ENCODE assay signal across 23 mouse cellular contexts in genomic region chr7:134099010-134099409, GRCm38 (mm10).
A peak's percentile ranks its signal among the peaks of the same experiment; 100 is the strongest.
DNase-seq lines count a peak whose midpoint lies in the region; ATAC-seq and TF ChIP-seq lines count a peak whose summit lies in the region.
"Had no signal": no experiment of that assay in that cellular context is flagged by ENCODE, and none has a peak within 500 bp of the region (broad histone marks: within the 10 kb centered on the region; RNA-seq: fewer than 3 reads in every experiment).

No protein-coding gene starts in this region.

- 49% methylated on average over 4 of the region's 4 CpGs for whole genome bisulfite sequencing in kidney, embryonic 15.5 days
- 31% methylated on average over 4 of the region's 4 CpGs for WGBS in lung, embryonic 14.5 days
- 54% methylated on average over 4 of the region's 4 CpGs for WGBS in midbrain, postnatal 0 days
- WGBS in midbrain, embryonic 11.5 days = 68% methylated on average over 4 of the region's 4 CpGs

- TF ChIP-seq CTCF in lung, embryonic 14.5 days (IDR thresholded peaks at IDR 0.05; ENCODE audit: low read depth) = no peak
- TF ChIP-seq CTCF in midbrain, postnatal 0 days (IDR thresholded peaks at IDR 0.05) = no peak

- no peaks in the 10 kb centered on the region for H3K9me3 ChIP-seq in kidney, embryonic 15.5 days (replicated peaks)
- H3K9me3 ChIP-seq in lung, embryonic 14.5 days (ENCODE audit: low read depth, low read length) = no peaks in the 10 kb centered on the region
- H3K9me3 ChIP-seq in midbrain, postnatal 0 days (ENCODE audit: low read length) = no peaks in the 10 kb centered on the region
- H3K9me3 ChIP-seq in midbrain, embryonic 11.5 days (ENCODE audit: control insufficient read depth, low read length) = no peaks in the 10 kb centered on the region
- H3K9me3 ChIP-seq: embryonic facial prominence, embryonic 12.5 days; forebrain, embryonic 15.5 days; liver, embryonic 15.5 days; neural tube, embryonic 12.5 days had no signal

- H3K27me3 ChIP-seq in kidney, embryonic 15.5 days = no peaks in the 10 kb centered on the region
- H3K27me3 ChIP-seq in lung, embryonic 14.5 days (ENCODE audit: insufficient read depth, low read length) = no peaks in the 10 kb centered on the region
- H3K27me3 ChIP-seq in midbrain, postnatal 0 days (ENCODE audit: insufficient read depth, low read length) = no peaks in the 10 kb centered on the region
- no peaks in the 10 kb centered on the region for H3K27me3 ChIP-seq in midbrain, embryonic 11.5 days (ENCODE audit: control insufficient read depth, insufficient read depth, low read length)
- H3K27me3 ChIP-seq: embryonic facial prominence, embryonic 12.5 days; forebrain, embryonic 15.5 days; liver, embryonic 15.5 days; neural tube, embryonic 12.5 days had no signal

- H3K4me1 ChIP-seq in kidney, embryonic 15.5 days = peaks cover 4% of the 10 kb centered on the region
- H3K4me1 ChIP-seq in lung, embryonic 14.5 days (ENCODE audit: insufficient read depth) = peaks cover 3% of the 10 kb centered on the region; the same call in 1 of the 2 replicates
- peaks cover 5% of the 10 kb centered on the region; the same call in 1 of the 2 replicates for H3K4me1 ChIP-seq in midbrain, postnatal 0 days (ENCODE audit: insufficient read depth, low read length)
- no peaks in the 10 kb centered on the region for H3K4me1 ChIP-seq in midbrain, embryonic 11.5 days (ENCODE audit: control insufficient read depth, insufficient read depth, low read length)
- H3K4me1 ChIP-seq: forebrain, embryonic 15.5 days; liver, embryonic 15.5 days; neural tube, embryonic 12.5 days had no signal

- ATAC-seq in kidney, embryonic 15.5 days (replicated peaks; ENCODE audit: low FRiP score) = no peak
- ATAC-seq in lung, embryonic 14.5 days (ENCODE audit: insufficient read depth) = no peak
- no peak for ATAC-seq in midbrain, postnatal 0 days (ENCODE audit: low FRiP score)
- no peak for ATAC-seq in midbrain, embryonic 11.5 days (ENCODE audit: low FRiP score)
- no peak for ATAC-seq in erythroid progenitor cell, adult 5-6 weeks (replicated peaks; ENCODE audit: low FRiP score, poor library complexity, severe bottlenecking)
- ATAC-seq: activated CD4-positive, CD25-positive, alpha-beta regulatory T cell, adult 4 months; forebrain, embryonic 15.5 days; hindbrain, embryonic 16.5 days; intestine, embryonic 16.5 days had no signal

- no peak overlapping the region for H3K4me3 ChIP-seq in kidney, embryonic 15.5 days (replicated peaks)
- no peak overlapping the region for H3K4me3 ChIP-seq in lung, embryonic 14.5 days (ENCODE audit: low read depth, low read length)
- H3K4me3 ChIP-seq in midbrain, postnatal 0 days (ENCODE audit: low read depth, low read length) = no peak overlapping the region
- no peak overlapping the region for H3K4me3 ChIP-seq in midbrain, embryonic 11.5 days (ENCODE audit: low read depth, low read length)
- H3K4me3 ChIP-seq: embryonic facial prominence, embryonic 12.5 days; forebrain, embryonic 15.5 days; liver, embryonic 15.5 days; neural tube, embryonic 12.5 days had no signal

- DNase-seq in kidney, adult 8-10 months = no peak
- DNase-seq in lung, embryonic 14.5 days = peak; percentile 44
- DNase-seq in lung, adult 18-20 months = no peak
- DNase-seq in midbrain, postnatal 0 days (ENCODE audit: low spot score) = peak; percentile 17
- DNase-seq in midbrain, embryonic 11.5 days (ENCODE audit: low spot score, missing footprints) = no peak
- DNase-seq: adrenal gland, adult 8-10 months; cerebellum, adult 18-20 months; cerebellum, postnatal 14 days; gastrocnemius, postnatal 10 days; kidney, postnatal 36 days; liver; right cerebral cortex, postnatal 25 days had no signal

- no peak overlapping the region for H3K9ac ChIP-seq in kidney, embryonic 15.5 days
- no peak overlapping the region for H3K9ac ChIP-seq in lung, embryonic 14.5 days
- H3K9ac ChIP-seq in midbrain, postnatal 0 days (replicated peaks; ENCODE audit: low read length, poor library complexity, severe bottlenecking) = 0 out of 2 replicates have a peak overlapping the region, but pooled peaks have one; percentile 14
- H3K9ac ChIP-seq in midbrain, embryonic 11.5 days (ENCODE audit: low read length) = no peak overlapping the region
- H3K9ac ChIP-seq: embryonic facial prominence, embryonic 12.5 days; forebrain, embryonic 15.5 days; liver, embryonic 15.5 days; neural tube, embryonic 12.5 days had no signal

- H3K27ac ChIP-seq in kidney, embryonic 15.5 days = peak overlapping the region; percentile 20; the same call in 1 of the 2 replicates
- peak overlapping the region; percentile 33; the same call in 1 of the 2 replicates for H3K27ac ChIP-seq in lung, embryonic 14.5 days (ENCODE audit: low read depth)
- H3K27ac ChIP-seq in midbrain, postnatal 0 days (ENCODE audit: low read depth, low read length) = no peak overlapping the region
- H3K27ac ChIP-seq in midbrain, embryonic 11.5 days (ENCODE audit: low read depth, low read length) = no peak overlapping the region
- H3K27ac ChIP-seq: embryonic facial prominence, embryonic 12.5 days; forebrain, embryonic 15.5 days; liver, embryonic 15.5 days; macrophage; neural tube, embryonic 12.5 days had no signal

- no peaks in the 10 kb centered on the region for H3K36me3 ChIP-seq in kidney, embryonic 15.5 days
- 0 out of 2 replicates have a peak, but pooled peaks cover 4% of the 10 kb centered on the region for H3K36me3 ChIP-seq in lung, embryonic 14.5 days (ENCODE audit: insufficient read depth)
- no peaks in the 10 kb centered on the region for H3K36me3 ChIP-seq in midbrain, postnatal 0 days (ENCODE audit: insufficient read depth, low read length)
- no peaks in the 10 kb centered on the region for H3K36me3 ChIP-seq in midbrain, embryonic 11.5 days (ENCODE audit: control insufficient read depth, insufficient read depth, low read length)
- H3K36me3 ChIP-seq: embryonic facial prominence, embryonic 12.5 days; forebrain, embryonic 15.5 days; liver, embryonic 15.5 days; neural tube, embryonic 12.5 days had no signal

- no peak overlapping the region for H3K4me2 ChIP-seq in kidney, embryonic 15.5 days
- no peak overlapping the region for H3K4me2 ChIP-seq in lung, embryonic 14.5 days
- H3K4me2 ChIP-seq in midbrain, postnatal 0 days (ENCODE audit: low read depth, low read length, poor library complexity, severe bottlenecking) = no peak overlapping the region
- H3K4me2 ChIP-seq in midbrain, embryonic 11.5 days = no peak overlapping the region
- H3K4me2 ChIP-seq: embryonic facial prominence, embryonic 12.5 days; forebrain, embryonic 15.5 days; heart, embryonic 11.5 days; liver, embryonic 15.5 days; neural tube, embryonic 12.5 days had no signal

Comparison
In these comparisons a context has a peak if more than half of its experiments do, and no peak if none do; other contexts are left out.
1. DNase-seq: peak in lung, embryonic 14.5 days (single experiment) and midbrain, postnatal 0 days (single experiment); none in kidney, adult 8-10 months (0 of 2), lung, adult 18-20 months (0 of 2) and midbrain, embryonic 11.5 days (single experiment).
2. H3K27ac ChIP-seq: peak in kidney, embryonic 15.5 days (single experiment) and lung, embryonic 14.5 days (single experiment); none in midbrain, postnatal 0 days (single experiment) and midbrain, embryonic 11.5 days (single experiment).